Mouse (Mus musculus) heart, embryonic 12.5 days (tissue): ENCODE data around the gene Ogfod2. TPM values are rescaled to one million over a fixed set of nuclear protein-coding genes. Genes with fewer than 3 reads are reported as not detected.
A peak's percentile ranks its signal among the peaks of the same experiment; 100 is the strongest.

Experiments
- ATAC-seq: fragments of 200-750 bp; cut with Nextera tagmentation; 2 replicates; pipeline ENCODE4 v1.8.0; 2017; ENCODE audit warnings: moderate TSS enrichment, moderate library complexity; ENCODE audit not compliant: insufficient number of reproducible peaks, low FRiP score
- H3K27ac ChIP-seq: fragments of 300-500 bp; sonication (generic); 2 replicates; pipeline ENCODE4 v1.5.1; 2016; ENCODE audit warnings: mild to moderate bottlenecking, moderate library complexity; ENCODE audit not compliant: poor library complexity, severe bottlenecking
- H3K27me3 ChIP-seq: fragments of 300-500 bp; sonication (generic); replicated peaks from 2 replicates; pipeline ENCODE4 v1.6.1; 2016; ENCODE audit warnings: mild to moderate bottlenecking, moderate library complexity
- H3K36me3 ChIP-seq: fragments of 300-500 bp; sonication (generic); 2 replicates; pipeline ENCODE4 v1.6.1; 2016; ENCODE audit warnings: mild to moderate bottlenecking, moderate library complexity
- H3K4me1 ChIP-seq: fragments of 300-500 bp; sonication (generic); replicated peaks from 2 replicates; pipeline ENCODE4 v1.6.1; 2016; ENCODE audit warnings: mild to moderate bottlenecking
- H3K4me2 ChIP-seq: fragments of 300-500 bp; sonication (generic); 2 replicates; pipeline ENCODE4 v1.6.1; 2016; ENCODE audit warnings: mild to moderate bottlenecking, moderate library complexity
- H3K4me3 ChIP-seq: fragments of 300-500 bp; sonication (generic); 2 replicates; pipeline ENCODE4 v1.5.1; 2016; ENCODE audit warnings: mild to moderate bottlenecking
- H3K9ac ChIP-seq: fragments of 300-500 bp; sonication (generic); 2 replicates; pipeline ENCODE4 v1.6.1; 2016; ENCODE audit warnings: mild to moderate bottlenecking, moderate library complexity
- H3K9me3 ChIP-seq: fragments of 300-500 bp; sonication (generic); replicated peaks from 2 replicates; pipeline ENCODE4 v1.6.1; 2016; ENCODE audit warnings: mild to moderate bottlenecking, moderate library complexity
- WGBS: fragments of 180-500 bp; shearing (Covaris S2); methylation state at CpG from one replicate; pipeline ENCODE4 v1.1.7; 2016; 5-methylcytosine and 5-hydroxymethylcytosine counted together
- polyA plus RNA-seq: library from polyadenylated mRNA; unstranded; fragments of >200 nt; fragmentation: Nextera tagmentation; extraction: Ambion mirVana; gene quantifications from 2 replicates; pipeline ENCODE4 v1.2.1, GENCODE M21; 2016

The Ogfod2 gene
- 16.1 and 17.0 TPM in 2 replicates for polyA plus RNA-seq

- Histone ChIP-seq H3K9ac (peak within 1 kb of the TSS; percentile 85), H3K27me3 (no peaks in the 10 kb centered on the region), H3K9me3 (no peaks in the 10 kb centered on the region), H3K4me3 (peak within 1 kb of the TSS; percentile 95), H3K36me3 (peaks cover 12% of the 10 kb centered on the region; the same call in 1 of the 2 replicates), H3K4me1 (peaks cover 37% of the 10 kb centered on the region), H3K27ac (peak within 1 kb of the TSS; percentile 86), H3K4me2 (peak within 1 kb of the TSS; percentile 97)
- WGBS = 3% methylated on average over 66 of the region's 66 CpGs
- ATAC-seq = peak; percentile 98
These were observed at the start of gene Ogfod2 for GRCm38 (mm10) chr5:124111742-124112497. TSS of gene Ogfod2 (plus strand) at chr5:124112297.

DNA sequence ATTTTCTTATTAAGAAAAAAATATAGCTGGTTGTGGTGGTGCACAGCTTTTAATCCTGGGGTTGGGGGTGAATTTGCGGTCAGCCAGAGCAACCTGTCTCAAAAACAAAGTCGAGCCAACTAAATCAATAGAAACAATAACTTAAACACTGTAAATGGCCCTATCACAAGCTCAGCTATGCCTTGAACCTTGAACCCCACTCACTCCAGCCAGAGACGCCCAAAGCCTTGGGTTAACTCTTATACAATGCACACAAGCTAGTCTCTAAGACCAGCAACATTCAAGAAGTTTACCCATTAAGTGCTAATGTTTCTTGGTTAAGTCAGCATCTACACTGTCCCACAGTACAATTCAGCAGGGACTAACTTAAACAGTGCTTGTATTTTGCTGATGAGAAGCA is 42.4 kb upstream of the Ogfod2 start:
- H3K4me2 ChIP-seq = no peak overlapping the region
- H3K27me3 ChIP-seq = no peaks in the 10 kb centered on the region
- no peak overlapping the region for H3K9ac ChIP-seq
- 80% methylated on average over 3 of the region's 3 CpGs for WGBS
- no peak overlapping the region for H3K4me3 ChIP-seq
- H3K27ac ChIP-seq = no peak overlapping the region
- no peaks in the 10 kb centered on the region for H3K9me3 ChIP-seq
- peaks cover 11% of the 10 kb centered on the region for H3K4me1 ChIP-seq
- H3K36me3 ChIP-seq = no peaks in the 10 kb centered on the region
- no peak for ATAC-seq

- WGBS = 48% methylated on average over 9 of the region's 9 CpGs
- no peaks in the 10 kb centered on the region for H3K36me3 ChIP-seq
- H3K4me2 ChIP-seq = no peak overlapping the region
- ATAC-seq = no peak
- H3K9ac ChIP-seq = 0 out of 2 replicates have a peak overlapping the region, but pooled peaks have one; percentile 43
- H3K4me3 ChIP-seq = no peak overlapping the region
- H3K27ac ChIP-seq = no peak overlapping the region
- no peaks in the 10 kb centered on the region for H3K9me3 ChIP-seq
- peaks cover 33% of the 10 kb centered on the region for H3K4me1 ChIP-seq
- no peaks in the 10 kb centered on the region for H3K27me3 ChIP-seq
These were observed 38.4 kb upstream of the Ogfod2 start for GRCm38 (mm10) chr5:124073682-124074081.

DNA sequence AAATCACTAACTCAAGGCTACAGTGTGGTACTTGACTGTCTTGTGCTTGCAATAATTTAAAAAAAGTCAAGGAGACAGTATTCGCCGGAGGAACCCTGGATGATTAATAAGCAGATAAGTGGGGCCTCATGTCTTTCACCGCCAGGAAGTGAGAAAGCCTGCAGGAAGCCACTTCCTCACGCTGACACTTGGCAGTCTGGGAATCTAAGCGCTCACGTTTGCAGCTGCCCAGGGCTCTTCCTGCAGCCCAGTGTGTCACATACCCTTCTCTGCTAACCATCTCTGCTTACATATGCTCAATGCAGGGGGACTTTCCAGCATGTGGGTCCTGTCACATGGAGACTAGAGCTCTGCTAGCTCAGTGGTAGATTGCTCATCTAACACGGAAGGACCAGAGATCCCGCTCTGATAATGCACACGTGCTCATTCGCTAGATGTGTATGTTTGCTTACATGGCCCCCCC is 37.2 kb upstream of the Ogfod2 start:
- Histone ChIP-seq H3K4me2 (no peak overlapping the region), H3K9ac (no peak overlapping the region), H3K9me3 (no peaks in the 10 kb centered on the region), H3K4me3 (no peak overlapping the region), H3K4me1 (peaks cover 38% of the 10 kb centered on the region), H3K36me3 (no peaks in the 10 kb centered on the region), H3K27me3 (no peaks in the 10 kb centered on the region), H3K27ac (no peak overlapping the region; the same call in 1 of the 2 replicates)
- WGBS = 28% methylated on average over 10 of the region's 10 CpGs
- no peak for ATAC-seq

DNA sequence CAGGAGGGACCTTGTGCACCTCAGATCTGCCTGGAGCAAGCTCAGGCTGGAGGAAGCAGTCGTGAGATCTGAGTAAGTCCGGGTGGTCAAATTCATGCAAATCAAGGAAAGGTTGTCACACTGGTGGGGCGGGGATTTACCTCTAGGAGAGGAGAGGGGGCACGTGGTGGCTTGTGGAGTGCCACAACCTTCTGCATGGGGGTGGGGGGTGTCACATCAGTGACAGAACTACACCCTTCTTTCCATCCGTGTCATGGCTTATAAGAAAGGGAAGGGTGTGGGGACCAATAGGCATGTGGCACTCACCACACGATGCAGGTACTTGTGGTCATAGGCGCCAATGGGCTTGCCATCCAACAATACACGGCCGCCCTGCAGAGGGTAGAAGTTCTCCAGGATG is 36.4 kb upstream of the Ogfod2 start:
- H3K36me3 ChIP-seq = no peaks in the 10 kb centered on the region
- no peak overlapping the region for H3K4me2 ChIP-seq
- peaks cover 45% of the 10 kb centered on the region for H3K4me1 ChIP-seq
- no peak overlapping the region for H3K9ac ChIP-seq
- no peak overlapping the region for H3K4me3 ChIP-seq
- no peak overlapping the region for H3K27ac ChIP-seq
- 60% methylated on average over 9 of the region's 9 CpGs for WGBS
- H3K27me3 ChIP-seq = no peaks in the 10 kb centered on the region
- H3K9me3 ChIP-seq = no peaks in the 10 kb centered on the region
- ATAC-seq = no peak

DNA sequence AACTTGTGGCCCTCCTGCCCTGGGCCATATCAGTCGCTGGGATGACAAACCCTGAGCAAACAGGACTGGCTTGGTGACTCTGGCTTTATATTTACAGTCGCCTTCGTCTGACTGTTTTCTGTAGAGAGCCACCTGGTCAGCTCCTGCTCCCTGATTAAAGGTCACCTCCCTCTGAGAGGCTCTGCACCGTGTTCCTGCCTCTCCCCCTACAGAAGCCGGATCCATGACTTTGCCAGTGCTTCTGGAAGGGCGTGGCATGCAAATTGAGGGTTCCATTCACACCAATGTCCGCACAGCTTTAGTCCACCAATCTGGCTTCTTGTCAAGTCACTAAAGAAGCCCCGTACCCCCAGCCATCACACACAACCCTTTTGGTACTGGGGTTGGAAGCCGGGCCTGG is 35.5 kb upstream of the Ogfod2 start:
- Histone ChIP-seq H3K27ac (no peak overlapping the region), H3K36me3 (no peaks in the 10 kb centered on the region), H3K9me3 (no peaks in the 10 kb centered on the region), H3K4me2 (no peak overlapping the region), H3K9ac (no peak overlapping the region), H3K4me3 (no peak overlapping the region), H3K4me1 (peaks cover 47% of the 10 kb centered on the region), H3K27me3 (no peaks in the 10 kb centered on the region)
- 55% methylated on average over 9 of the region's 9 CpGs for WGBS
- no peak for ATAC-seq

- Histone ChIP-seq H3K27me3 (no peaks in the 10 kb centered on the region), H3K9me3 (no peaks in the 10 kb centered on the region), H3K4me3 (no peak overlapping the region), H3K9ac (no peak overlapping the region), H3K4me2 (no peak overlapping the region), H3K4me1 (peaks cover 47% of the 10 kb centered on the region), H3K27ac (no peak overlapping the region), H3K36me3 (no peaks in the 10 kb centered on the region)
- WGBS = 82% methylated on average over 13 of the region's 13 CpGs
- ATAC-seq = no peak
These were observed 34.9 kb upstream of the Ogfod2 start for GRCm38 (mm10) chr5:124077241-124077640.

- Histone ChIP-seq H3K4me3 (no peak overlapping the region), H3K9ac (no peak overlapping the region), H3K4me1 (peaks cover 47% of the 10 kb centered on the region), H3K4me2 (no peak overlapping the region), H3K27ac (no peak overlapping the region), H3K36me3 (no peaks in the 10 kb centered on the region), H3K9me3 (no peaks in the 10 kb centered on the region), H3K27me3 (0 out of 2 replicates have a peak, but pooled peaks cover under 1% of the 10 kb centered on the region)
- WGBS = 67% methylated on average over 6 of the region's 6 CpGs
- no peak for ATAC-seq
These were observed 34.1 kb upstream of the Ogfod2 start for GRCm38 (mm10) chr5:124077856-124078460.

- H3K27ac ChIP-seq = no peak overlapping the region
- 0 out of 2 replicates have a peak, but pooled peaks cover 2% of the 10 kb centered on the region for H3K27me3 ChIP-seq
- no peak for ATAC-seq
- H3K9ac ChIP-seq = no peak overlapping the region
- H3K4me3 ChIP-seq = no peak overlapping the region
- WGBS = 64% methylated on average over 9 of the region's 9 CpGs
- H3K36me3 ChIP-seq = no peaks in the 10 kb centered on the region
- peaks cover 41% of the 10 kb centered on the region for H3K4me1 ChIP-seq
- H3K9me3 ChIP-seq = no peaks in the 10 kb centered on the region
- no peak overlapping the region for H3K4me2 ChIP-seq
These were observed 33.2 kb upstream of the Ogfod2 start for GRCm38 (mm10) chr5:124078794-124079416.

DNA sequence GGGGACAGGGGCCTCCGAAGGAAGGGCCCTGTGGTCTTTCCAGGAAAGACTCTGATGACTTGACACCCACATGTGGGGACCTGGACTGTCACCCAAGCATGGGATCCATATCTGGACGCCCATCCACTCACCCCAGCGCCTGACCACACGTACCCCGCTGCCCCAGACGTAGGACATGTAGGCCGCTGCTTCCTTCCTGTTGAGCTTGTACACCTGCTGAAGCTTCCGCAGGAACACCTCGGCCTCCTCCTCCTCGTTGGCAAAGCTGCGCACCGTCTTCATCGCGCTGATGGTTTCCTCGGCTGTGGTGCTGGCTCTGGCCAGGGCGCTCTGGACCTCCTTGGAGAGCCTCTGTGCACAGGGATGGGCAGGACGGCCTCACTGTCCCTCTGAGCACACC is 32.2 kb upstream of the Ogfod2 start:
- no peak overlapping the region for H3K4me3 ChIP-seq
- H3K36me3 ChIP-seq = no peaks in the 10 kb centered on the region
- no peak for ATAC-seq
- H3K4me2 ChIP-seq = no peak overlapping the region
- no peak overlapping the region for H3K27ac ChIP-seq
- H3K9ac ChIP-seq = no peak overlapping the region
- 0 out of 2 replicates have a peak, but pooled peaks cover 2% of the 10 kb centered on the region for H3K27me3 ChIP-seq
- H3K4me1 ChIP-seq = peaks cover 34% of the 10 kb centered on the region
- H3K9me3 ChIP-seq = no peaks in the 10 kb centered on the region
- 95% methylated on average over 17 of the region's 17 CpGs for WGBS

DNA sequence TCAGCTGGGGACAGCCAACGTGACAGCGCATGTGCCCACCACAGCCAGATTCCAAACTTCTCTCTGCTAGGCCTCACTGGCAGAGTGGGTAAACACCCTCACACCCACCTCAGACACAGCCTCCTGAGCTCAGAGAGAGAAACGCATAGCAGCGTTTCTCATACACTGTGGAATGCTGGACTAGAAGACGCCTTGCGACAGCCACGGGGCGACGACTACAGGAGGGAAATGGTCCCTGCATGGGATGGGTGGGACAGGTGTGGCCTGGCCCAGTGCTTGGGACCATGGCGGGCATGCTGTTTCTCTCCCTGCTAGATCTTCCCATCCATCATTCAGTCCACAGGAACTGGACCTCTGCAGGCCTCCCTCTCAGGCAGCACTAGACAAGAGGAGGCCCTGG is 29.6 kb upstream of the Ogfod2 start:
- no peak overlapping the region for H3K4me3 ChIP-seq
- 0 out of 2 replicates have a peak overlapping the region, but pooled peaks have one; percentile 16 for H3K9ac ChIP-seq
- peaks cover 14% of the 10 kb centered on the region for H3K4me1 ChIP-seq
- H3K27me3 ChIP-seq = 0 out of 2 replicates have a peak, but pooled peaks cover 2% of the 10 kb centered on the region
- WGBS = 77% methylated on average over 10 of the region's 10 CpGs
- H3K4me2 ChIP-seq = no peak overlapping the region
- H3K9me3 ChIP-seq = no peaks in the 10 kb centered on the region
- H3K36me3 ChIP-seq = no peaks in the 10 kb centered on the region
- 0 out of 2 replicates have a peak, but pooled peaks have one; percentile 26 for ATAC-seq
- no peak overlapping the region for H3K27ac ChIP-seq
